Mouse (Mus musculus) limb, embryonic 15.5 days (tissue): Measurements from ENCODE around the gene Lrrc61. TPM values are rescaled to one million over a fixed set of nuclear protein-coding genes. Genes with fewer than 3 reads are reported as not detected.

ENCODE experiments used
- ATAC-seq: fragments of 200-750 bp; cut with Nextera tagmentation; 2 replicates; pipeline ENCODE4 v1.8.0; 2017; ENCODE audit warnings: low read depth, moderate TSS enrichment; ENCODE audit not compliant: insufficient number of reproducible peaks, low FRiP score, low TSS enrichment
- H3K27ac ChIP-seq: fragments of 300-500 bp; sonication (generic); 2 replicates; pipeline ENCODE4 v1.5.1; 2015; ENCODE audit warnings: moderate library complexity, mild to moderate bottlenecking, inconsistent platforms
- H3K27me3 ChIP-seq: fragments of 300-500 bp; sonication (generic); 2 replicates; pipeline ENCODE4 v1.6.1; 2015; ENCODE audit warnings: inconsistent platforms
- H3K36me3 ChIP-seq: fragments of 300-500 bp; sonication (generic); 2 replicates; pipeline ENCODE4 v1.6.1; 2015; ENCODE audit warnings: inconsistent platforms
- H3K4me1 ChIP-seq: fragments of 300-500 bp; sonication (generic); 2 replicates; pipeline ENCODE4 v1.6.1; 2015; ENCODE audit warnings: inconsistent platforms
- H3K4me2 ChIP-seq: fragments of 300-500 bp; sonication (generic); 2 replicates; pipeline ENCODE4 v1.6.1; 2015; ENCODE audit warnings: mild to moderate bottlenecking, inconsistent platforms
- H3K4me3 ChIP-seq: fragments of 300-500 bp; sonication (generic); 2 replicates; pipeline ENCODE4 v1.5.1; 2015; ENCODE audit warnings: mild to moderate bottlenecking, inconsistent platforms
- H3K9ac ChIP-seq: fragments of 300-500 bp; sonication (generic); 2 replicates; pipeline ENCODE4 v1.6.1; 2015; ENCODE audit warnings: inconsistent platforms
- H3K9me3 ChIP-seq: fragments of 300-500 bp; sonication (generic); 2 replicates; pipeline ENCODE4 v1.6.1; 2016; ENCODE audit warnings: inconsistent platforms
- WGBS: fragments of 180-500 bp; shearing (Covaris S2); methylation state at CpG from one replicate; pipeline ENCODE4 v1.1.7; 2015; 5-methylcytosine and 5-hydroxymethylcytosine counted together
- polyA plus RNA-seq: library from polyadenylated mRNA; unstranded; fragments of >200 nt; fragmentation: Nextera tagmentation; extraction: Ambion mirVana; gene quantifications from 2 replicates; pipeline ENCODE4 v1.2.1, GENCODE M21; 2015

Gene Lrrc61
- polyA plus RNA-seq, 1 experiment from 2014 or later, result 10.8 TPM

- Histone ChIP-seq H3K27ac (peak overlapping the region; percentile 95), H3K27me3 (no peaks in the 10 kb centered on the region), H3K36me3 (no peaks in the 10 kb centered on the region; the same call in 1 of the 2 replicates), H3K4me1 (peaks cover 15% of the 10 kb centered on the region), H3K9me3 (no peaks in the 10 kb centered on the region), H3K9ac (peak overlapping the region; percentile 51), H3K4me3 (peak overlapping the region; percentile 58), H3K4me2 (peak overlapping the region; percentile 50)
- ATAC-seq, result no peak
- WGBS, result 88% methylated on average over 4 of the region's 4 CpGs
Observed at GRCm38 (mm10) chr6:48553819-48554218, 777 bp upstream of the Lrrc61 start.

- H3K4me1 ChIP-seq, result peaks cover 15% of the 10 kb centered on the region
- 25% methylated on average over 14 of the region's 14 CpGs for WGBS
- H3K4me3 ChIP-seq, result peak overlapping the region; percentile 58
- H3K4me2 ChIP-seq, result peak overlapping the region; percentile 50
- peak; percentile 83 for ATAC-seq
- H3K9me3 ChIP-seq, result no peaks in the 10 kb centered on the region
- peak overlapping the region; percentile 51 for H3K9ac ChIP-seq
- peak overlapping the region; percentile 95 for H3K27ac ChIP-seq
- peaks cover 1% of the 10 kb centered on the region; the same call in 1 of the 2 replicates for H3K36me3 ChIP-seq
- H3K27me3 ChIP-seq, result no peaks in the 10 kb centered on the region
Observed at GRCm38 (mm10) chr6:48555104-48555890, 701 bp downstream of the Lrrc61 start.

GRCm38 (mm10) chr6:48555956-48556355 is 1.4 kb downstream of the Lrrc61 start:
- Histone ChIP-seq H3K27ac (peak overlapping the region; percentile 95; the same call in 1 of the 2 replicates), H3K4me1 (peaks cover 15% of the 10 kb centered on the region), H3K27me3 (no peaks in the 10 kb centered on the region), H3K36me3 (peaks cover 3% of the 10 kb centered on the region; the same call in 1 of the 2 replicates), H3K9ac (no peak overlapping the region), H3K4me3 (0 out of 2 replicates have a peak overlapping the region, but pooled peaks have one; percentile 58), H3K9me3 (no peaks in the 10 kb centered on the region), H3K4me2 (no peak overlapping the region)
- WGBS, result 69% methylated on average over 3 of the region's 3 CpGs
- ATAC-seq, result no peak

- Histone ChIP-seq H3K9ac (no peak overlapping the region), H3K9me3 (no peaks in the 10 kb centered on the region), H3K36me3 (peaks cover 11% of the 10 kb centered on the region), H3K4me2 (no peak overlapping the region), H3K27me3 (no peaks in the 10 kb centered on the region), H3K27ac (no peak overlapping the region), H3K4me1 (peaks cover 19% of the 10 kb centered on the region), H3K4me3 (no peak overlapping the region)
- ATAC-seq, result no peak
- 75% methylated on average over 4 of the region's 4 CpGs for WGBS
Observed at GRCm38 (mm10) chr6:48565693-48566310, 11.2 kb downstream of the Lrrc61 start.

DNA sequence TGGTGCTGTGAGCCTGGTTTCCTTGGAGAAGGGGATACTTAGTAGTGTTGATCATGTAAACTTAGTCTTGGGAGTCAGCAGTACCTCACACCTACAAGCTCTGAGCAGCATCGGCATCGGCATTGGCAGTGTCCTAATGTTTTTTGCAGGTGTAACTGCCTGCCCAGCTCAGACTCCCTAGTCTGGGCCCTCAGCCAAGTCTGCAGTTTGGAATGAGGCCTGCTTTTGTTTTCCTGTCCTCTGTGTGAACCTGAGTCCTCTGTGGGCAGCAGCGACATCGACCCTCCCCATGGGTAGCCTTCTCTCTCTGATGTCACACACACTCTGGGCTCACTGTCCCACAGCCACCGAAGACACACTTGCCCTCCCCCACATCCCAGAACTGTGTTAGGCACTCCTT is 11.7 kb downstream of the Lrrc61 start:
- no peaks in the 10 kb centered on the region for H3K27me3 ChIP-seq
- H3K4me1 ChIP-seq, result peaks cover 19% of the 10 kb centered on the region
- no peak overlapping the region for H3K9ac ChIP-seq
- no peak overlapping the region for H3K4me3 ChIP-seq
- 28% methylated on average over 5 of the region's 5 CpGs for WGBS
- H3K27ac ChIP-seq, result no peak overlapping the region
- ATAC-seq, result no peak
- H3K9me3 ChIP-seq, result no peaks in the 10 kb centered on the region
- H3K4me2 ChIP-seq, result no peak overlapping the region
- peaks cover 11% of the 10 kb centered on the region for H3K36me3 ChIP-seq

- no peaks in the 10 kb centered on the region for H3K9me3 ChIP-seq
- WGBS, result 71% methylated on average over 21 of the region's 21 CpGs
- H3K27ac ChIP-seq, result 0 out of 2 replicates have a peak overlapping the region, but pooled peaks have one; percentile 1
- H3K4me1 ChIP-seq, result peaks cover 33% of the 10 kb centered on the region
- ATAC-seq, result no peak; the same call in 1 of the 2 replicates
- H3K27me3 ChIP-seq, result no peaks in the 10 kb centered on the region
- H3K36me3 ChIP-seq, result peaks cover 8% of the 10 kb centered on the region; the same call in 1 of the 2 replicates
- no peak overlapping the region for H3K9ac ChIP-seq
- no peak overlapping the region for H3K4me2 ChIP-seq
- no peak overlapping the region for H3K4me3 ChIP-seq
Observed at GRCm38 (mm10) chr6:48568036-48568984, 13.7 kb downstream of the Lrrc61 start.

DNA sequence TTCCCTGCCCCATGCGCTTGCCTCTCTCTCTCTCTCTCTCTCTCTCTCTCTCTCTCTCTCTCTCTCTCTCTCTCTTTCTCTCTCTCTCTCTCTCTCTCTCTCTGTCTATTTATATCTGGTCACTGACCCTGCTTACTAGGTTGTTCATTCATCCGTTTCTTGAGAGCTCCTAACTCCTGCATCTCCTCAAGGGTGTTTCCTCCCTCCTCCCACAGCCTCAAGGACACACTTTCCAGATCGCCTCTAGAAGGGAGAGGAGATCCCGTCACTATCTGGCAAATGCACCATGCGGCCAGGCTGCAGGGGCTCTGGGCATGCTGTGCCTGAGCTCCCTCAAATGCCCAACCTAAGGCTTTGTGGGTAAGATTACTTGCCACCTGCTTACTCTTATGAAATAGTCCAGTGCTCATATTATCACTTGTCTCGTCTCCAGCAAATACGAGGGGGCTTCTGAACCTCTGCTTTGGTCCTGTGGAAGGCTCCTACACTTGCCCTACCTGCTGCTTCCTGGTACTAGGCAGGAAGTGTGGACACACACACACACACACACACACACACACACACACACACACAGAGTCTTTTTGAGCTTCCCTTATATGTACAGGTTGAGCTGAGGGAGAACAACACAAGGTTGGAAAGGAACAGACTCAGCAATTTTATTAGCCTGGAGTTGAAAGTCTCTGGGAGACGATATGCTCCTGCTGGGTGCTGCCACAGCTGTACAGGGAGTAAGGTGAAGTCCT is 14.6 kb downstream of the Lrrc61 start:
- Histone ChIP-seq H3K9ac (no peak overlapping the region), H3K4me2 (no peak overlapping the region), H3K36me3 (peaks cover 6% of the 10 kb centered on the region; the same call in 1 of the 2 replicates), H3K9me3 (no peaks in the 10 kb centered on the region), H3K4me3 (no peak overlapping the region), H3K27me3 (no peaks in the 10 kb centered on the region), H3K27ac (no peak overlapping the region), H3K4me1 (peaks cover 34% of the 10 kb centered on the region)
- ATAC-seq, result no peak
- 78% methylated on average over 8 of the region's 8 CpGs for WGBS

DNA sequence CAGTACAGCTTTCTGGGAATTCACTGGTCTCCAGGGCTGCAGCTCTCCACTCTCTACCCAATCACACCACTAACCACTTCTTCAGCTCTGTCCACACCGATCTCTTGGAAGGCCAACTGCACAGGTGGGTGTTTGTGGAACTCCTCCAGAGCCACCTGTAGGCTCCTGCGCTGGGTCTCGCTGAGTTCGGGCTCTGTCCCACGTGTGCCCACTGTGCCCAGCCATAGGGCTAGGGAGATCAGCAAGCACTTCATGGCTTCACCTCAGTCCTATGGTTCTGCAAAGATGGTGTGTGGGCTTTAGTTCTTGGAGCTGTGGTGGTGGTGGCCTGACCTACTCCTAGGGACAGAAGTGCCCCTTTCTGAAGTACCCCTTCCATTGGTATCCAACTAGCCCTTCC is 17.4 kb downstream of the Lrrc61 start:
- no peaks in the 10 kb centered on the region for H3K27me3 ChIP-seq
- no peaks in the 10 kb centered on the region for H3K9me3 ChIP-seq
- H3K4me2 ChIP-seq, result no peak overlapping the region
- H3K4me1 ChIP-seq, result peaks cover 23% of the 10 kb centered on the region
- H3K36me3 ChIP-seq, result no peaks in the 10 kb centered on the region
- H3K27ac ChIP-seq, result peak overlapping the region; percentile 50; the same call in 1 of the 2 replicates
- H3K4me3 ChIP-seq, result no peak overlapping the region
- 89% methylated on average over 5 of the region's 5 CpGs for WGBS
- H3K9ac ChIP-seq, result no peak overlapping the region
- ATAC-seq, result no peak

DNA sequence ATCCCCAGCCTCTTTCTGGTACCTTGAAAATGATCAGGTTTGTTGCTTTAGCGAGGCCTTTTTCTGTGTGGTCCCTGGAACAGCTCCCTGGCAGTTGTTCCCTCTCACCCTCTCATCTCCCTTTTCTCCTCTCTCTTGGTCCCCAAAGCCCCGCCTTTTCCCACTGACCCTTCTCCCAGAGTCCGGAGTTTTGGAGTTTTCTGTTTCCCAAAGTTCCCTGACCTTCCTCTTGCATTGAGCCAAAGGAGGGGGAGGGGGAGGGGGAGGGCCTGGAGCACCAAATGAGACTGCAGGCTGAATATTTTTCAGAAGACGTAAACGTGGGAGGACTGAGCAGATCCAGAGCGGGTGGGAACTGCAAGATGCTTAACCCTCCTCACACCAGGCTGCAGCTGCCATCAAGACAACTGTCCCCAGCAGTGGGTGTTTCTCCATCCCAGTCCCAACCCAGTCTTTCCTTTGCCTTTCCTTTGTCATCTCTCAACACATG is 18.0 kb downstream of the Lrrc61 start, which contains the start of gene Rarres2:
Rarres2 (minus strand) TSS at position 218 of the 490 bp plus-strand sequence.
- peak within 1 kb of the TSS; percentile 50 for H3K27ac ChIP-seq
- H3K9ac ChIP-seq, result no peak within 1 kb of the TSS
- H3K4me2 ChIP-seq, result no peak within 1 kb of the TSS; the same call in 1 of the 2 replicates
- H3K27me3 ChIP-seq, result no peaks in the 10 kb centered on the region
- H3K4me3 ChIP-seq, result no peak within 1 kb of the TSS
- no peaks in the 10 kb centered on the region for H3K36me3 ChIP-seq
- 0 out of 2 replicates have a peak, but pooled peaks have one; percentile 26 for ATAC-seq
- 14% methylated on average over 6 of the region's 6 CpGs for WGBS
- no peaks in the 10 kb centered on the region for H3K9me3 ChIP-seq
- H3K4me1 ChIP-seq, result peaks cover 23% of the 10 kb centered on the region

DNA sequence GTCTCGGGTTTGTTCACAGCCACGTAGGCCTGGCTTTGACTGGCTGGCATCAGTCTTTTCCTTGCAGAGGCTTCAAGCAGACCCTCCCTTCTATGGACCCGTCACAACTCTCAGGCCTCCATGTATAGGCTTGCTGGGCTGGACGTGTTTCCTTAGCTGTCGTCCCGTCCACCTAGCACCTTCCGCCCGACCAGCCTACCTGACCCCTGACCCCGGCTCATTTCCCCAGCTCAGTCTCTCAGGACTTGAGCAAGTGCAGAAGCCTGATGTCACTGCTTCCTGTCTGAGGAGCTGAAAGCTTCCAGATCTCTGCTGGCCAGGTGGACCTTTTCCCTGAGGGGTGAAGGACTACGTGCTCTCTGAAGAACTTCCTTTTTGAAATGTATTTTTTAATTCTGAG is 18.7 kb downstream of the Lrrc61 start:
- H3K9me3 ChIP-seq, result no peaks in the 10 kb centered on the region
- H3K27ac ChIP-seq, result peak overlapping the region; percentile 50; the same call in 1 of the 2 replicates
- peaks cover 21% of the 10 kb centered on the region for H3K4me1 ChIP-seq
- WGBS, result 38% methylated on average over 10 of the region's 10 CpGs
- no peak overlapping the region for H3K4me2 ChIP-seq
- H3K9ac ChIP-seq, result no peak overlapping the region
- no peaks in the 10 kb centered on the region for H3K27me3 ChIP-seq
- no peak overlapping the region for H3K4me3 ChIP-seq
- no peak for ATAC-seq
- no peaks in the 10 kb centered on the region for H3K36me3 ChIP-seq
